Mouse (Mus musculus) forebrain, embryonic 14.5 days (tissue): ENCODE measurements at regions not wholly inside any gene's neighbourhood (a gene's known extent, or its start where the extent isn't known, plus 50 kb on each side); places are given as distances from the start of the nearest gene placed in this dataset.

Source experiments
- ATAC-seq: fragments of 200-750 bp; cut with Nextera tagmentation; 2 replicates; pipeline ENCODE4 v1.8.0; 2017; ENCODE audit warnings: mild to moderate bottlenecking, moderate library complexity
- DNase-seq: peaks from one replicate; pipeline ENCODE4 v3.0.0-alpha.2; 2015; ENCODE audit warnings: low spot score
- H3K27ac ChIP-seq: fragments of 300-500 bp; sonication (generic); 2 replicates; pipeline ENCODE4 v1.5.1; 2014; ENCODE audit warnings: low read depth, mild to moderate bottlenecking, control low read depth, low read length, moderate library complexity
- H3K27me3 ChIP-seq: fragments of 300-500 bp; sonication (generic); replicated peaks from 2 replicates; pipeline ENCODE4 v1.6.1; 2014; ENCODE audit warnings: low read length, control low read depth, mixed read lengths; ENCODE audit not compliant: control insufficient read depth, insufficient read depth
- H3K36me3 ChIP-seq: fragments of 300-500 bp; sonication (generic); 2 replicates; pipeline ENCODE4 v1.6.1; 2014; ENCODE audit warnings: low read length, control low read depth; ENCODE audit not compliant: control insufficient read depth, insufficient read depth
- H3K4me1 ChIP-seq: fragments of 300-500 bp; sonication (generic); 2 replicates; pipeline ENCODE4 v1.6.1; 2014; ENCODE audit warnings: antibody characterized with exemption, low read length, control low read depth; ENCODE audit not compliant: control insufficient read depth, insufficient read depth
- H3K4me2 ChIP-seq: fragments of 300-500 bp; sonication (generic); 2 replicates; pipeline ENCODE4 v1.6.1; 2014; ENCODE audit warnings: mild to moderate bottlenecking, control low read depth, low read length
- H3K4me3 ChIP-seq: fragments of 300-500 bp; sonication (generic); 2 replicates; pipeline ENCODE4 v1.5.1; 2014; ENCODE audit warnings: low read depth, low read length, control low read depth
- H3K9ac ChIP-seq: fragments of 300-500 bp; sonication (generic); 2 replicates; pipeline ENCODE4 v1.6.1; 2014; ENCODE audit warnings: mild to moderate bottlenecking, low read length, control low read depth, moderate library complexity
- H3K9me3 ChIP-seq: fragments of 300-500 bp; sonication (generic); replicated peaks from 2 replicates; pipeline ENCODE4 v1.6.1; 2016; ENCODE audit warnings: low read length, control low read depth, mixed read lengths; ENCODE audit not compliant: control insufficient read depth
- WGBS: fragments of 180-500 bp; shearing (Covaris S2); extraction: QIAGEN DNeasy Blood & Tissue Kit; methylation state at CpG from one replicate; pipeline ENCODE4 v1.1.7; 2014; 5-methylcytosine and 5-hydroxymethylcytosine counted together

DNA sequence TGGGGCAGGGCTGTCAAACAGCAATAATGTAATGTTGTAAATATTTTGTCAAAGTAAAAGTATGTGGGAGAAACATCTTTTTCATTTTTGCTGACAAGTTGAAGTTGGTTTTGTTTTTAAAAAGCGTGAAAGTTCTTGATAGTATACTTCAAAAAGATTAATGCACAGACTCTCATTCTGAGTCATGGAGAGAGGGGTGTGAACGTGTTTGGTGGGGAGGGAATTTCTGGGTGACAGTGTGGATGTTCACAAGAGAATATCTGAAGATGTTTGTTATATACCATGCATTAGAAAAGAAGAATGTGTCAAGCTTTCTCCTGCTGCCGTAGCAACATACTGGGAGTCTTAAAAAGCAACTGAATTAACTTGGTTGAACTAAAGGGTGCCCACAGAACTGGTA lies 57.0 kb downstream of the Rps29 start:
- no peak overlapping the region for H3K27ac ChIP-seq
- no peak overlapping the region for H3K4me3 ChIP-seq
- no peak overlapping the region for H3K9ac ChIP-seq
- H3K27me3 ChIP-seq: no peaks in the 10 kb centered on the region
- ATAC-seq (no peak), DNase-seq (no peak)
- H3K36me3 ChIP-seq: no peaks in the 10 kb centered on the region
- WGBS: 82% methylated on average over 3 of the region's 3 CpGs
- no peaks in the 10 kb centered on the region for H3K4me1 ChIP-seq
- H3K9me3 ChIP-seq: no peaks in the 10 kb centered on the region
- H3K4me2 ChIP-seq: no peak overlapping the region

DNA sequence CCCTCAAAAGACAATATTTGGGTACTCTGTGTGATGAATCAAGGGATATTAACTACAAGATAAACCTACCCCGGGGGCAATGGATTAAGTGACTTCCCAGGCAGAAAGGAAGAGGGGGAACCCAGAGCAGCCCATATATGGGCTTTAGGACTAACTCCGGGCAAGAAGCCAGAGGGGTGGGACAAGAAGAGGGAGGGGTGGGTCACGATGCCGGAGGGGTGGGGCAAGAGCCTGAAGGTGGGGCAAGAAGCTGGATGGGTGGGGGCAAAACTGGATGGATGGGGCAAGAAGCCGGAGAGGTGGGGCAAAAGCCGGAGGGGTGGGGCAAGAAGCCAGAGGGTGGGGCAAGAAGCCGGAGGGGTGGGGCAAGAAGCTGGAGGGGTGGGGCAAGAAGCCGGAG lies 64.1 kb downstream of the Rps29 start:
- H3K9me3 ChIP-seq: no peaks in the 10 kb centered on the region
- no peaks in the 10 kb centered on the region for H3K36me3 ChIP-seq
- no peak for ATAC-seq
- no peak for DNase-seq
- H3K4me1 ChIP-seq: no peaks in the 10 kb centered on the region
- H3K27me3 ChIP-seq: no peaks in the 10 kb centered on the region
- no peak overlapping the region for H3K9ac ChIP-seq
- H3K27ac ChIP-seq: no peak overlapping the region
- 89% methylated on average over 8 of the region's 8 CpGs for WGBS
- no peak overlapping the region for H3K4me3 ChIP-seq
- H3K4me2 ChIP-seq: no peak overlapping the region

DNA sequence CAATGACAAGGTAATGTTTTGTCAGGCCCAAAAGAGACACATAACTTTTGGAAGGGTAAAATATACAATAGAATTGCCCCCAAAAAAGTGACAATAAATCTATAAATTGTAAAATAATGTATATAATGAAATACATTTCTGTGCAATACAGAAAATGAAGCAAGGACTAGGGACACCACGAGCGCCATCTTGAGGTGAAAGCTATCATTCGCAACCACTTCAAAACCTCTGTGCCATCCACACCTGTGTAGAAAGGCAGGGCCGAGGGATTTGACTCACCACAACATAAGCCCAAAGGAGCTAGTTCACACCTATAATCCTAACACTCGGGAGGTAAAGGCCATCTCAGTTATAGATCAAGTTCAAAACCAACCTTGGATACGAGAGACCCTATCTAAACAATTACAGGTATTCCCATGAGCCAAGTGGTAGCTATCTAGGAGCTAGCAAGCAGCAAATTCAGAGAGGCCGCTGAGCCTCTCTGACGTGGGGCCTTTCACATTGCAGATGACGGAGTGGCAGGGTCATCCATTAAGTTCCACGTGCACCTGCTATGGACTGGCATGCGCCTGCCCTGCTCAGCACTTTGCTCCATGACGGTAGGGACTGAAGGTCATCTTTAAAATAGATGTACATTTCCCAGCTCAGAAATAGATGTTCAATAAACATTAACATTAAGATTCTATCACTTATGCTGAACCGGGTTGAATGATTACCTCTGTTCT lies 65.8 kb downstream of the Rps29 start:
- Histone ChIP-seq H3K9me3 (no peaks in the 10 kb centered on the region), H3K9ac (no peak overlapping the region), H3K4me3 (no peak overlapping the region), H3K27me3 (no peaks in the 10 kb centered on the region), H3K27ac (no peak overlapping the region), H3K4me2 (no peak overlapping the region), H3K36me3 (no peaks in the 10 kb centered on the region), H3K4me1 (no peaks in the 10 kb centered on the region)
- WGBS: 71% methylated on average over 13 of the region's 13 CpGs
- peak; percentile 24 for DNase-seq
- no peak for ATAC-seq

DNA sequence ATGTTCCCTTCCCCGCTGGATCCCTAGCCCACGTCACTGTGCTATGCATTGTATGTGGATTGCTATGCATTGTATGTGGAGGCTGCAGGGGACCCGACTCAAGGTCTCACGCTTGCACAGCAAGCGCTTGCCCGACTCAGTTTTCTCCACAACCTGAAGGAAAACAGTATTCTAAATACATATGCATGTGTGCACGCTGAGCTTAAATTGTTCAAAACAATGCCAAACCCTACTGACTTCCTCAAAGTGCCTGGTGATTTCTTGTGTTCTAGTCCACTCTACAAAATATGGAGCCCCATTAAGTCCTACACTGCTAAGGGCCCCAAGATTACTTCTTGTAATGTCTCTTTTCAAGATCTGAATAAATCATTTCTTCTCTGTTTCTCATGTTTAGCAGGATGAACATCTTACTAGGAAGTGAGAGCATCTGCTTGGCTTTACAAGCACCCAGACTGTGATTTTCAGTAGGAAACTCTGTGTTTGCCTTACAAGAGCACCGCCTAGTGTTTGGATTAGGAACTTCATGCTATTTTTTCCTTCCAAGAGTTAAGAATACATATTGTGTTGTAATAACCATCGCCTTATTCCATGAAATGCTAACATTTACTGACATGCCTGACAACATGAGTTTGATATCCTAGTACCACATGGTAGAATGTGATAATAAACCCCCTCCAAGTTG lies 70.9 kb downstream of the Rps29 start:
- peak; percentile 55 for ATAC-seq
- Histone ChIP-seq H3K4me2 (peak overlapping the region; percentile 23), H3K27me3 (no peaks in the 10 kb centered on the region), H3K4me3 (no peak overlapping the region), H3K9me3 (no peaks in the 10 kb centered on the region), H3K4me1 (no peaks in the 10 kb centered on the region), H3K27ac (no peak overlapping the region), H3K9ac (no peak overlapping the region), H3K36me3 (no peaks in the 10 kb centered on the region)
- DNase-seq: peak; percentile 88
- WGBS: 64% methylated on average over 9 of the region's 9 CpGs

GRCm38 (mm10) chr12:69085522-69086179 lies 73.3 kb downstream of the Rps29 start:
- no peak for DNase-seq
- Histone ChIP-seq H3K4me2 (peak overlapping the region; percentile 2; the same call in 1 of the 2 replicates), H3K27ac (no peak overlapping the region), H3K9me3 (no peaks in the 10 kb centered on the region), H3K4me1 (no peaks in the 10 kb centered on the region), H3K36me3 (no peaks in the 10 kb centered on the region), H3K27me3 (no peaks in the 10 kb centered on the region), H3K9ac (no peak overlapping the region), H3K4me3 (no peak overlapping the region)
- 29% methylated on average over 19 of the region's 19 CpGs for WGBS
- ATAC-seq: no peak; the same call in 1 of the 2 replicates

DNA sequence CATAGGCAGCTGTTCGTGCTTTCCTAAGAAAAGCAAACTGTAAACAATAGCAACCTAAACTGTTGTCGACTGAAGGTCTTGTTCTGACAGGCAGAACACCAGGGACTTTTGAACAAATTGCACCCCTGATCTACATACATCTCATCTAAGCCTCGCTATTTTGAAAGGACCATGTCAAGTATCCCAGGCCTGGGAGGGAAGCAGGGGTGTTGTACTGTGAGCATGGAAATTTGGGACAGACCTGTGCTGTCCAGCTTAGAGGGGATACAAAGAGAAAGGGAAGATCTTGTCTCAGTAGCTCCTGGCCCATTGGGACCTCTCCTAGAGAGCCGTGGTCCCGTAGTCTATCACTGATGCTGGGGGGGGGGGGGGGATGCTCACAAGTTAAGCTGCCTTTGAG lies 74.3 kb downstream of the Rps29 start:
- ATAC-seq (no peak), DNase-seq (no peak)
- no peak overlapping the region for H3K27ac ChIP-seq
- WGBS: 76% methylated on average over 4 of the region's 5 CpGs
- no peak overlapping the region for H3K9ac ChIP-seq
- no peaks in the 10 kb centered on the region for H3K4me1 ChIP-seq
- H3K27me3 ChIP-seq: no peaks in the 10 kb centered on the region
- H3K4me3 ChIP-seq: no peak overlapping the region
- H3K9me3 ChIP-seq: no peaks in the 10 kb centered on the region
- no peaks in the 10 kb centered on the region for H3K36me3 ChIP-seq
- no peak overlapping the region for H3K4me2 ChIP-seq

DNA sequence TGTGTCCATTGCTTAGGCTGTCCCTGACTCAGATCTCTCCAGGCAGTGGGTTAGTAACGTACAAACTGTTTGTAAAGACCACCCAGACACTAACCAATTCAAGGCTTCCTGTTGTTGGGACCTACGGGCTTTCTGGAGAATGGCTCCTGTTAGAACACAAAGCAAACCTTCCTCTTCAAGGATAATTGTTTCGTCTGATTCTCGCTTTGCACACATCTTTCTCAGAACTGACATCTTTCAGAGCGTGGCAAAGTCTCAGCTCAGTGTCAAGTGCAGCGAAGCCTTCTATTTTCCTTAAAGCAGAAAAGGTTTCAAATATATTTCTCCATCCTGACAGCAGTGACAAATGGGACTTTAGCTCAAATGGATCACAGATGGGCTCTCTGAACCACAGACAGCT lies 76.9 kb downstream of the Rps29 start:
- WGBS: 44% methylated on average over 6 of the region's 6 CpGs
- H3K4me2 ChIP-seq: no peak overlapping the region

GRCm38 (mm10) chr12:69039553-69039952 lies 119.4 kb downstream of the Rps29 start:
- WGBS: 87% methylated on average over 4 of the region's 4 CpGs

More for the DNA sequence above, 76.9 kb downstream of the Rps29 start:
- Histone ChIP-seq H3K4me1 (no peaks in the 10 kb centered on the region), H3K27me3 (no peaks in the 10 kb centered on the region), H3K9me3 (no peaks in the 10 kb centered on the region), H3K9ac (no peak overlapping the region), H3K27ac (no peak overlapping the region), H3K4me3 (no peak overlapping the region), H3K36me3 (no peaks in the 10 kb centered on the region)
- ATAC-seq (no peak), DNase-seq (peak; percentile 1)

DNA sequence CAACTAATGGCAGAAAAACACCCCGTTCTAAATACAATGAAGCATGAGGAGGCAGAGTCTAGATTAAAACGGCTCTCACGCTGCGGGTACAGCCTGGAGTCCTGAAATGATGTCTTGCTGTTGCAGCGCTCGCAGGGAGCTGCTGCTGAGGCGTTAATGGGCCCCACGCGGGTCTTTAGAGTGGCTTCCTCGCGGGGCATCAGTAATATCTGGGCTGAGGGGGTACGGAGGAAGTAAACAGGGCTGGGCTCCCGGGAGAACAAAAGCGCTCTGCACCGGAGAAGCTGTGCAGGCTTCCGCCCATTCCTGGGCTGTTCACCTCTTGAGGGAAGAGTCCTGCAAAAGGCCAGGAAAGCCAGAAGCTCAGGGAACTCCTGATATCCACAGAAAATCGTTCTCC lies 135.4 kb downstream of the Rps29 start:
- Histone ChIP-seq H3K27me3 (no peaks in the 10 kb centered on the region), H3K4me1 (no peaks in the 10 kb centered on the region), H3K36me3 (no peaks in the 10 kb centered on the region), H3K27ac (no peak overlapping the region), H3K4me2 (no peak overlapping the region), H3K4me3 (no peak overlapping the region), H3K9ac (no peak overlapping the region), H3K9me3 (no peaks in the 10 kb centered on the region)
- WGBS: 65% methylated on average over 17 of the region's 17 CpGs
- DNase-seq: peak; percentile 4
- ATAC-seq: no peak

More at GRCm38 (mm10) chr12:69039553-69039952, 119.4 kb downstream of the Rps29 start:
- ATAC-seq (no peak), DNase-seq (no peak)
- H3K9me3 ChIP-seq: no peaks in the 10 kb centered on the region
- no peak overlapping the region for H3K4me3 ChIP-seq
- no peaks in the 10 kb centered on the region for H3K36me3 ChIP-seq
- H3K4me2 ChIP-seq: no peak overlapping the region
- H3K4me1 ChIP-seq: no peaks in the 10 kb centered on the region
- no peak overlapping the region for H3K9ac ChIP-seq
- H3K27ac ChIP-seq: no peak overlapping the region
- no peaks in the 10 kb centered on the region for H3K27me3 ChIP-seq
